Mouse (Mus musculus): Measurements from ENCODE around the gene Znrf3. TPM values are rescaled to one million over a fixed set of nuclear protein-coding genes. Genes with fewer than 3 reads are reported as not detected.

The Znrf3 gene
- polyA plus RNA-seq, 1 experiment, result 4.3 TPM

- Histone ChIP-seq H3K4me1 (ENCODE audit: control insufficient read depth, insufficient read depth, insufficient read length) (no peaks in the 10 kb centered on the region), H3K36me3 (ENCODE audit: control insufficient read depth, insufficient read depth, low read length) (no peaks in the 10 kb centered on the region), H3K4me3 (ENCODE audit: extremely low read depth, insufficient read depth, insufficient read length) (no peak overlapping the region), H3K27ac (ENCODE audit: insufficient read depth, low read length) (no peak overlapping the region), H3K27me3 (ENCODE audit: control insufficient read depth, insufficient read depth, low read length) (no peaks in the 10 kb centered on the region)
- TF ChIP-seq CTCF (IDR thresholded peaks at IDR 0.05; ENCODE audit: extremely low read depth, insufficient read depth, insufficient read length, insufficient replicate concordance) (peak; percentile 9; the same call in 1 of the 2 replicates), POLR2A (IDR thresholded peaks at IDR 0.05; ENCODE audit: low read depth, low read length) (no peak)
- WGBS, result 90% methylated on average over 3 of the region's 3 CpGs
- DNase-seq (ENCODE audit: low read depth in 1 of 2, low spot score in 2 of 2), result peak in 1 of 2 experiments; percentile 35
Observed at GRCm38 (mm10) chr11:5469084-5469483, 24.4 kb upstream of the Znrf3 start.

- DNase-seq (ENCODE audit: low read depth in 1 of 2, low spot score in 2 of 2), result no peak
- Histone ChIP-seq H3K36me3 (ENCODE audit: control insufficient read depth, insufficient read depth, low read length) (no peaks in the 10 kb centered on the region), H3K4me1 (ENCODE audit: control insufficient read depth, insufficient read depth, insufficient read length) (no peaks in the 10 kb centered on the region), H3K27me3 (ENCODE audit: control insufficient read depth, insufficient read depth, low read length) (no peaks in the 10 kb centered on the region), H3K27ac (ENCODE audit: insufficient read depth, low read length) (no peak overlapping the region), H3K4me3 (ENCODE audit: extremely low read depth, insufficient read depth, insufficient read length) (no peak overlapping the region)
- TF ChIP-seq POLR2A (IDR thresholded peaks at IDR 0.05; ENCODE audit: low read depth, low read length) (no peak), CTCF (IDR thresholded peaks at IDR 0.05; ENCODE audit: extremely low read depth, insufficient read depth, insufficient read length, insufficient replicate concordance) (no peak)
- WGBS, result 47% methylated on average over 2 of the region's 2 CpGs
Observed at GRCm38 (mm10) chr11:5468471-5468870, 23.8 kb upstream of the Znrf3 start.

GRCm38 (mm10) chr11:5451923-5452322 lies 7.3 kb upstream of the Znrf3 start:
- no peaks in the 10 kb centered on the region for H3K27me3 ChIP-seq (ENCODE audit: control insufficient read depth, insufficient read depth, low read length)
- no peak overlapping the region for H3K4me3 ChIP-seq (ENCODE audit: extremely low read depth, insufficient read depth, insufficient read length)
- no peak for TF ChIP-seq CTCF (IDR thresholded peaks at IDR 0.05; ENCODE audit: extremely low read depth, insufficient read depth, insufficient read length, insufficient replicate concordance)
- no peak for TF ChIP-seq POLR2A (IDR thresholded peaks at IDR 0.05; ENCODE audit: low read depth, low read length)
- WGBS, result 79% methylated on average over 6 of the region's 6 CpGs
- no peaks in the 10 kb centered on the region for H3K4me1 ChIP-seq (ENCODE audit: control insufficient read depth, insufficient read depth, insufficient read length)
- H3K27ac ChIP-seq (ENCODE audit: insufficient read depth, low read length), result no peak overlapping the region
- no peaks in the 10 kb centered on the region for H3K36me3 ChIP-seq (ENCODE audit: control insufficient read depth, insufficient read depth, low read length)
- no peak for DNase-seq (ENCODE audit: low read depth in 1 of 2, low spot score in 2 of 2)

GRCm38 (mm10) chr11:5451341-5451740 lies 6.7 kb upstream of the Znrf3 start:
- H3K36me3 ChIP-seq (ENCODE audit: control insufficient read depth, insufficient read depth, low read length), result no peaks in the 10 kb centered on the region
- no peak overlapping the region for H3K4me3 ChIP-seq (ENCODE audit: extremely low read depth, insufficient read depth, insufficient read length)
- DNase-seq (ENCODE audit: low read depth in 1 of 2, low spot score in 2 of 2), result no peak
- 72% methylated on average over 4 of the region's 4 CpGs for WGBS
- no peaks in the 10 kb centered on the region for H3K27me3 ChIP-seq (ENCODE audit: control insufficient read depth, insufficient read depth, low read length)
- H3K4me1 ChIP-seq (ENCODE audit: control insufficient read depth, insufficient read depth, insufficient read length), result no peaks in the 10 kb centered on the region
- TF ChIP-seq POLR2A (IDR thresholded peaks at IDR 0.05; ENCODE audit: low read depth, low read length) (no peak), CTCF (IDR thresholded peaks at IDR 0.05; ENCODE audit: extremely low read depth, insufficient read depth, insufficient read length, insufficient replicate concordance) (no peak)
- H3K27ac ChIP-seq (ENCODE audit: insufficient read depth, low read length), result no peak overlapping the region

GRCm38 (mm10) chr11:5450701-5451100 lies 6.1 kb upstream of the Znrf3 start:
- Histone ChIP-seq H3K4me1 (ENCODE audit: control insufficient read depth, insufficient read depth, insufficient read length) (no peaks in the 10 kb centered on the region), H3K27ac (ENCODE audit: insufficient read depth, low read length) (no peak overlapping the region), H3K27me3 (ENCODE audit: control insufficient read depth, insufficient read depth, low read length) (no peaks in the 10 kb centered on the region), H3K4me3 (ENCODE audit: extremely low read depth, insufficient read depth, insufficient read length) (no peak overlapping the region), H3K36me3 (ENCODE audit: control insufficient read depth, insufficient read depth, low read length) (no peaks in the 10 kb centered on the region)
- no peak for TF ChIP-seq POLR2A (IDR thresholded peaks at IDR 0.05; ENCODE audit: low read depth, low read length)
- TF ChIP-seq CTCF (IDR thresholded peaks at IDR 0.05; ENCODE audit: extremely low read depth, insufficient read depth, insufficient read length, insufficient replicate concordance), result no peak
- WGBS, result 90% methylated on average over 4 of the region's 4 CpGs
- no peak for DNase-seq (ENCODE audit: low read depth in 1 of 2, low spot score in 2 of 2)

- TF ChIP-seq POLR2A (IDR thresholded peaks at IDR 0.05; ENCODE audit: low read depth, low read length) (no peak), CTCF (IDR thresholded peaks at IDR 0.05; ENCODE audit: extremely low read depth, insufficient read depth, insufficient read length, insufficient replicate concordance) (no peak)
- H3K27me3 ChIP-seq (ENCODE audit: control insufficient read depth, insufficient read depth, low read length), result peaks cover 8% of the 10 kb centered on the region
- H3K4me1 ChIP-seq (ENCODE audit: control insufficient read depth, insufficient read depth, insufficient read length), result peaks cover 4% of the 10 kb centered on the region
- DNase-seq (ENCODE audit: low read depth in 1 of 2, low spot score in 2 of 2), result no peak
- 19% methylated on average over 11 of the region's 11 CpGs for WGBS
- peak overlapping the region; percentile 24; the same call in 1 of the 2 replicates for H3K27ac ChIP-seq (ENCODE audit: insufficient read depth, low read length)
- peak overlapping the region; percentile 64; the same call in 1 of the 2 replicates for H3K4me3 ChIP-seq (ENCODE audit: extremely low read depth, insufficient read depth, insufficient read length)
- H3K36me3 ChIP-seq (ENCODE audit: control insufficient read depth, insufficient read depth, low read length), result no peaks in the 10 kb centered on the region
Observed at GRCm38 (mm10) chr11:5445452-5445953, 856 bp upstream of the Znrf3 start.

- no peak for TF ChIP-seq CTCF (IDR thresholded peaks at IDR 0.05; ENCODE audit: extremely low read depth, insufficient read depth, insufficient read length, insufficient replicate concordance)
- no peak for TF ChIP-seq POLR2A (IDR thresholded peaks at IDR 0.05; ENCODE audit: low read depth, low read length)
- WGBS, result 9% methylated on average over 50 of the region's 57 CpGs
- Histone ChIP-seq H3K4me1 (ENCODE audit: control insufficient read depth, insufficient read depth, insufficient read length) (peaks cover 4% of the 10 kb centered on the region), H3K27ac (ENCODE audit: insufficient read depth, low read length) (peak overlapping the region; percentile 64), H3K4me3 (ENCODE audit: extremely low read depth, insufficient read depth, insufficient read length) (peak overlapping the region; percentile 79), H3K27me3 (ENCODE audit: control insufficient read depth, insufficient read depth, low read length) (peaks cover 8% of the 10 kb centered on the region), H3K36me3 (ENCODE audit: control insufficient read depth, insufficient read depth, low read length) (no peaks in the 10 kb centered on the region)
- peak in 1 of 2 experiments; percentile 31 for DNase-seq (ENCODE audit: low read depth in 1 of 2, low spot score in 2 of 2)
Observed at GRCm38 (mm10) chr11:5444234-5444598, 431 bp downstream of the Znrf3 start.
